Mouse (Mus musculus): ENCODE results near the gene Gm15127.
"Not testable (repeated sequence)": the region's sequence is repeated elsewhere in the genome, so short reads cannot be mapped to it uniquely, and the experiment has no call there.

The Gm15127 gene

GRCm38 (mm10) chrX:148663298-148663697 is at the start of gene Gm15127:
Gene Gm15127 (plus strand): TSS chrX:148663598.
- not testable (repeated sequence) for DNase-seq (ENCODE audit: low read depth, low spot score)

- DNase-seq (ENCODE audit: low read depth, low spot score), result not testable (repeated sequence)
These were observed 48.3 kb upstream of the Gm15127 start, which contains the start of gene Gm8334 for GRCm38 (mm10) chrX:148615053-148615452. Gene Gm8334 (minus strand): TSS chrX:148615153.

GRCm38 (mm10) chrX:148676290-148676689 is 12.9 kb downstream of the Gm15127 start:
- not testable (repeated sequence) for DNase-seq (ENCODE audit: low read depth, low spot score)

Data from skeletal muscle tissue, adult 2 months (tissue).